Mouse (Mus musculus) C2C12 (cell line): ENCODE results near the gene Meis2. TPM values are rescaled to one million over a fixed set of nuclear protein-coding genes. Genes with fewer than 3 reads are reported as not detected.

ENCODE experiments used
- H3K27me3 ChIP-seq: one replicate; pipeline ENCODE4 v1.6.1; 2011; ENCODE audit not compliant: control insufficient read depth, insufficient read depth, insufficient read length
- H3K36me3 ChIP-seq: one replicate; pipeline ENCODE4 v1.6.1; 2011; ENCODE audit not compliant: control insufficient read depth, insufficient read depth
- H3K4me3 ChIP-seq: one replicate; pipeline ENCODE4 v1.5.1; 2011; ENCODE audit warnings: mild to moderate bottlenecking, control low read depth; ENCODE audit not compliant: poor library complexity, insufficient read depth, severe bottlenecking
- H3K79me2 ChIP-seq: one replicate; pipeline ENCODE4 v1.6.1; 2011; ENCODE audit not compliant: control insufficient read depth, insufficient read depth
- H3K79me3 ChIP-seq: one replicate; pipeline ENCODE4 v1.6.1; 2011; ENCODE audit warnings: low read depth, control low read depth
- H3ac ChIP-seq: one replicate; pipeline ENCODE3; 2011; ENCODE audit warnings: low read depth; ENCODE audit not compliant: control insufficient read depth, insufficient read length
- CEBPB ChIP-seq: IDR thresholded peaks from one replicate; pipeline ENCODE4 v1.6.1; 2011; ENCODE audit warnings: low read depth, mild to moderate bottlenecking, control low read depth, moderate library complexity
- CTCF ChIP-seq: IDR thresholded peaks from one replicate; pipeline ENCODE4 v1.5.1; 2011; ENCODE audit not compliant: control insufficient read depth, insufficient read depth, insufficient read length
- FOSL1 ChIP-seq: IDR thresholded peaks from one replicate; pipeline ENCODE4 v1.8.0; 2011; ENCODE audit warnings: mild to moderate bottlenecking, low read length; ENCODE audit not compliant: poor library complexity, insufficient read depth, severe bottlenecking
- MAX ChIP-seq: IDR thresholded peaks from one replicate; pipeline ENCODE4 v1.6.1; 2011; ENCODE audit warnings: mild to moderate bottlenecking, control low read depth
- MYOD1 ChIP-seq: IDR thresholded peaks from one replicate; pipeline ENCODE4 v1.6.1; 2011; ENCODE audit warnings: low read depth; ENCODE audit not compliant: control insufficient read depth, insufficient read length
- MYOG ChIP-seq: IDR thresholded peaks from one replicate; pipeline ENCODE4 v1.6.1; 2011; ENCODE audit not compliant: control insufficient read depth, insufficient read length; ENCODE audit errors: extremely low read depth
- USF1 ChIP-seq: IDR thresholded peaks from one replicate; pipeline ENCODE4 v1.6.1; 2011; ENCODE audit warnings: low read depth, mild to moderate bottlenecking, control low read depth, moderate library complexity
- polyA plus RNA-seq: library from polyadenylated mRNA; unstranded; fragments of >200 nt; fragmentation: generic; extraction: Trizol; gene quantifications from one replicate; pipeline ENCODE4 v1.2.1, GENCODE M21; 2012; ENCODE audit warnings: missing spikeins

Gene Meis2
- polyA plus RNA-seq, 1 experiment: 16.3 TPM

DNA sequence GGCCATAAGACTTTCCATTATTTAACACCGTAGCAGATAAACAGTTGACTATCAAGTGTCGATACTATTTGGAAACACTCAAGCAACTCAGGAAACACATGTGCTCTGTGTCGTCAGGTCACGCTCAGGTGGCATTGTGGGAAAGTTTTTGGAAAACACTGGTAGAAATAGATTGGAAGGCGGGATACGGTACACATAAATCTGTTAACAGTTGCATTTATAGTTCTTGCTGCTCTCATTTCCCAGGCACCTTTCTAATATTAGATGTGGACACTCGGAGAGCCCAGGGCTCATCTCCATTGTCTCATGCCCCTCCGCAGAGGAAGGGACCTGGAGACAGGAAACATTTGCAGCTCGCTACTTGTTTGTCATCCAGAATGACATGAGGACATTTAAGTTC lies 128.9 kb downstream of the Meis2 start:
- no peak for TF ChIP-seq MYOD1
- no peak for TF ChIP-seq USF1
- no peak for TF ChIP-seq CTCF
- TF ChIP-seq MAX: no peak
- TF ChIP-seq CEBPB: no peak
- no peak for TF ChIP-seq MYOG
- TF ChIP-seq FOSL1: no peak

DNA sequence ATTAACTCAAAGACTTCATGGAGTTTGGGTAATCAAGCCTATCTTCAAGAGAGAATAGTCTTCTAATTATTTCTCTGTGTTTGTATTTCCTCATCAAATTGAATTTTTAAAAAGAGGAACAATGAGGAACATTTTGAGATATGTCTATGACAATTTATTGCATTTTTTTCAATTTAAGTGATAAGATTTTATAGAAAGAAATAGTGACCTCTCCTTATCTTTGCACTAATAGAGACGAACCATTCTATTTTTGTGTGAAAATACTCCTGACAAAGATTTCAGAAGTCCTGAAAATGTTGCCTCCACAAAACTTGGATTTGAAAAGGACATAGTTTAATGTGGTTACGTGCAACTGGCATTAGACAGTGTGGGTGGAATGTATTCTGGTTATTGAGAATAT lies 131.3 kb downstream of the Meis2 start:
- no peak overlapping the region for H3ac ChIP-seq
- H3K4me3 ChIP-seq: no peak overlapping the region
- no peaks in the 10 kb centered on the region for H3K36me3 ChIP-seq
- no peak for TF ChIP-seq FOSL1
- no peak for TF ChIP-seq MYOD1
- no peak for TF ChIP-seq MYOG
- no peak for TF ChIP-seq CEBPB
- TF ChIP-seq USF1: no peak
- TF ChIP-seq CTCF: no peak
- TF ChIP-seq MAX: no peak
- no peaks in the 10 kb centered on the region for H3K79me2 ChIP-seq
- H3K27me3 ChIP-seq: no peaks in the 10 kb centered on the region
- H3K79me3 ChIP-seq: no peaks in the 10 kb centered on the region

More for the DNA sequence above, 128.9 kb downstream of the Meis2 start:
- Histone ChIP-seq H3K79me2 (no peaks in the 10 kb centered on the region), H3K4me3 (no peak overlapping the region), H3ac (no peak overlapping the region), H3K36me3 (no peaks in the 10 kb centered on the region), H3K79me3 (no peaks in the 10 kb centered on the region), H3K27me3 (no peaks in the 10 kb centered on the region)

DNA sequence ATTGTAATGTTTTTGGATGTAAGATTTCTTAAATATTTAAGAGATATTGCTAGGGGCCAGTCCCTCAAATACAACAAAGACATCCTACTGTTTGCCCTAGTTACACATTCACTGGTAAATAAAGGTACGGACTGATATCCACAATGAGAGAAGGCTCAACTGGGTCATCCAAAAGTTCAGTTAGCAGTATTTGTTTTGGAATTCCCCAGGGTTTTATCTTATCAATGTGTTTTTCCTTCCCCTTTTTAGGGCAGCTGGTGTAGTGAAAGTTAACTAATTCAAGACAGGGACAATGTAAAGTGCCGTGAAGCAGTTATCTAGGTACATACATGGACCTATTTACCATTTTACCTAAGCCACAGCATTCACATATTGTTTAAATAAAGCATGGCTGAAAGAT lies 132.4 kb downstream of the Meis2 start:
- H3ac ChIP-seq: no peak overlapping the region
- H3K79me2 ChIP-seq: no peaks in the 10 kb centered on the region
- H3K4me3 ChIP-seq: no peak overlapping the region
- H3K79me3 ChIP-seq: no peaks in the 10 kb centered on the region
- H3K27me3 ChIP-seq: no peaks in the 10 kb centered on the region
- no peaks in the 10 kb centered on the region for H3K36me3 ChIP-seq
- TF ChIP-seq CEBPB: no peak
- no peak for TF ChIP-seq MAX
- no peak for TF ChIP-seq USF1
- TF ChIP-seq FOSL1: no peak
- no peak for TF ChIP-seq MYOG
- no peak for TF ChIP-seq MYOD1
- no peak for TF ChIP-seq CTCF

DNA sequence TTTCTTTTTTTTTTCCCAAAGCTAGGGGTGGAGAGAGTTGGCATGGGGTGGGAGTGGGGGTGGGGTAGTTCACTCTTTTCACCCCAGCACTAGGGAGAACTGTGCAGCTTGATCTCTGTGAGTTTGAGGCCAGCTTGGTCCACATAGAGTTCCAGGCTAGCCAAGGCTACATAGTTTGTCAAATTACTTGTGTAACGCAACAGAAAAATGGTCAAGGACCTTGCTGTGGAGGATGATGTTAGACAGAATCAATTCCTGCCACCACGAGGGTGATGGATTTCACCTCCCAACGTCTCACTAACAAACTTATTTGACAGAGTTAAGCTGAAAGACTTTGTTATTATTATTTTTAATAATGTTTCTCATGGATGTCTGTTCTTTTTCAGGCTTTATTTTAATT lies 139.9 kb downstream of the Meis2 start:
- no peak for TF ChIP-seq CEBPB
- no peak for TF ChIP-seq FOSL1
- no peak for TF ChIP-seq USF1
- no peak for TF ChIP-seq MAX
- Histone ChIP-seq H3K36me3 (peaks cover 5% of the 10 kb centered on the region), H3K79me2 (no peaks in the 10 kb centered on the region)

DNA sequence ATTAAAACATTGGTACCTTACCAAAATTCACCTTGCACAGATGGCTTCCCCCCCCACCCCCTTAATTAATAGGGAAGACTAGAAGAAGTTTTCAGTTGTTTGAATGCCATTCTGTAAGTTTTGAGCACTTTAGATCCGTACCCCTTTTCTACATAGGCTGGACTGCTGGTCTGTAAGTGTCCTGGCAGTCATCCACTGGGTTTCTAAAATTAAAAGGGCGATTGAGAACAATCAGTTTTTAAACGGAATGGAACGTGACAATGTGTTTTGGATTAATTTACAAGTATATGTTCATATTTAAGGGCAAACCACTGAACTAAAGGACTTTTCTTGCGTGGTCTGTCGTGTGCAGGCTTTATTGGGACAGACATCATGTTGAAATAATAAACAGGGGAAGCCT lies 141.2 kb downstream of the Meis2 start:
- Histone ChIP-seq H3K79me2 (no peaks in the 10 kb centered on the region), H3K36me3 (peaks cover 6% of the 10 kb centered on the region), H3ac (no peak overlapping the region), H3K79me3 (no peaks in the 10 kb centered on the region), H3K4me3 (no peak overlapping the region), H3K27me3 (no peaks in the 10 kb centered on the region)
- TF ChIP-seq MYOD1 (no peak), FOSL1 (no peak), CTCF (no peak), CEBPB (no peak), MYOG (no peak), MAX (no peak), USF1 (no peak)

More for the DNA sequence above, 139.9 kb downstream of the Meis2 start:
- no peak overlapping the region for H3ac ChIP-seq
- no peak overlapping the region for H3K4me3 ChIP-seq
- no peaks in the 10 kb centered on the region for H3K79me3 ChIP-seq
- H3K27me3 ChIP-seq: no peaks in the 10 kb centered on the region

DNA sequence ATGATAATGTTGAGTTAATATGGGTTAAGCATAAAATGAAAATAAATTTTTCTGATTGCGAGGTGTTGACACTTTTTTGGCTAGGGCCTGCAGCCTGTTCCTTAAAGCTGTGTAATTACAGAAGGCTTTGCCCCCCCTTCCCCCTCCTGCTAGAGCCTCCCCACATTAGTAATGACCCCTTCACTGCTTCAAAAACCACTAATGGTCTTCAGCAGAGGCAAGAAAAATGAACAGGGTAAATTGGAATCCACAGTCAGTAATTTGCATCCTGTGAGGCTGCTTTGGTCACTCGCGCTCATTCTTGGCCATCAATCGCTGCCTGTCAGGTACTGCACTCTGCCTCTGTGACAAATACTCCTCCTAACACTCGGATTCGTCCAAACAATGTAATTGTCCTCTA lies 142.4 kb downstream of the Meis2 start:
- H3K27me3 ChIP-seq: no peaks in the 10 kb centered on the region
- no peaks in the 10 kb centered on the region for H3K79me3 ChIP-seq
- H3ac ChIP-seq: no peak overlapping the region
- H3K4me3 ChIP-seq: no peak overlapping the region
- no peak for TF ChIP-seq MYOD1
- no peak for TF ChIP-seq FOSL1
- TF ChIP-seq CTCF: no peak
- no peak for TF ChIP-seq CEBPB
- TF ChIP-seq MYOG: no peak
- H3K79me2 ChIP-seq: no peaks in the 10 kb centered on the region
- peaks cover 14% of the 10 kb centered on the region for H3K36me3 ChIP-seq
